Mouse (Mus musculus): ENCODE data around the gene Gm9964. TPM values are rescaled to one million over a fixed set of nuclear protein-coding genes. Genes with fewer than 3 reads are reported as not detected.
"Not testable (repeated sequence)": the region's sequence is repeated elsewhere in the genome, so short reads cannot be mapped to it uniquely, and the experiment has no call there.

Gm9964 gene
- total RNA-seq, 1 experiment from 2014 or later = not detected

GRCm38 (mm10) chr11:79304245-79304644 is 7.5 kb upstream of the Gm9964 start:
- ATAC-seq (replicated peaks; ENCODE audit: insufficient number of reproducible peaks, low FRiP score, low TSS enrichment, poor library complexity, severe bottlenecking) = not testable (repeated sequence)

GRCm38 (mm10) chr11:79303109-79303508 is 6.4 kb upstream of the Gm9964 start:
- no peak for ATAC-seq (replicated peaks; ENCODE audit: insufficient number of reproducible peaks, low FRiP score, low TSS enrichment, poor library complexity, severe bottlenecking)

GRCm38 (mm10) chr11:79299719-79300431 is 3.2 kb upstream of the Gm9964 start:
- no peak for ATAC-seq (replicated peaks; ENCODE audit: insufficient number of reproducible peaks, low FRiP score, low TSS enrichment, poor library complexity, severe bottlenecking)

- peak; percentile 80 for ATAC-seq (replicated peaks; ENCODE audit: insufficient number of reproducible peaks, low FRiP score, low TSS enrichment, poor library complexity, severe bottlenecking)
Measured at GRCm38 (mm10) chr11:79296167-79296566, 539 bp downstream of the Gm9964 start.

GRCm38 (mm10) chr11:79293971-79294370 is 2.7 kb downstream of the Gm9964 start:
- no peak for ATAC-seq (replicated peaks; ENCODE audit: insufficient number of reproducible peaks, low FRiP score, low TSS enrichment, poor library complexity, severe bottlenecking)

- no peak for ATAC-seq (replicated peaks; ENCODE audit: insufficient number of reproducible peaks, low FRiP score, low TSS enrichment, poor library complexity, severe bottlenecking)
Measured at GRCm38 (mm10) chr11:79293025-79293424, 3.7 kb downstream of the Gm9964 start.

GRCm38 (mm10) chr11:79292130-79292529 is 4.6 kb downstream of the Gm9964 start:
- no peak for ATAC-seq (replicated peaks; ENCODE audit: insufficient number of reproducible peaks, low FRiP score, low TSS enrichment, poor library complexity, severe bottlenecking)

- ATAC-seq (replicated peaks; ENCODE audit: insufficient number of reproducible peaks, low FRiP score, low TSS enrichment, poor library complexity, severe bottlenecking) = no peak
Measured at GRCm38 (mm10) chr11:79291651-79292050, 5.1 kb downstream of the Gm9964 start.

- ATAC-seq (replicated peaks; ENCODE audit: insufficient number of reproducible peaks, low FRiP score, low TSS enrichment, poor library complexity, severe bottlenecking) = no peak
Measured at GRCm38 (mm10) chr11:79290473-79290872, 6.2 kb downstream of the Gm9964 start.

- ATAC-seq (replicated peaks; ENCODE audit: insufficient number of reproducible peaks, low FRiP score, low TSS enrichment, poor library complexity, severe bottlenecking) = no peak
Measured at GRCm38 (mm10) chr11:79288913-79289640, 7.6 kb downstream of the Gm9964 start.

GRCm38 (mm10) chr11:79288278-79288843 is 8.3 kb downstream of the Gm9964 start:
- ATAC-seq (replicated peaks; ENCODE audit: insufficient number of reproducible peaks, low FRiP score, low TSS enrichment, poor library complexity, severe bottlenecking) = no peak

GRCm38 (mm10) chr11:79287447-79287846 is 9.3 kb downstream of the Gm9964 start:
- ATAC-seq (replicated peaks; ENCODE audit: insufficient number of reproducible peaks, low FRiP score, low TSS enrichment, poor library complexity, severe bottlenecking) = peak; percentile 90

- ATAC-seq (replicated peaks; ENCODE audit: insufficient number of reproducible peaks, low FRiP score, low TSS enrichment, poor library complexity, severe bottlenecking) = peak; percentile 20; the same call in 1 of the 2 replicates
Measured at GRCm38 (mm10) chr11:79286305-79286799, 10.4 kb downstream of the Gm9964 start.

GRCm38 (mm10) chr11:79283350-79284030 is 13.2 kb downstream of the Gm9964 start:
- no peak for ATAC-seq (replicated peaks; ENCODE audit: insufficient number of reproducible peaks, low FRiP score, low TSS enrichment, poor library complexity, severe bottlenecking)

GRCm38 (mm10) chr11:79281396-79281795 is 15.3 kb downstream of the Gm9964 start:
- no peak for ATAC-seq (replicated peaks; ENCODE audit: insufficient number of reproducible peaks, low FRiP score, low TSS enrichment, poor library complexity, severe bottlenecking)

GRCm38 (mm10) chr11:79279732-79280405 is 16.8 kb downstream of the Gm9964 start:
- ATAC-seq (replicated peaks; ENCODE audit: insufficient number of reproducible peaks, low FRiP score, low TSS enrichment, poor library complexity, severe bottlenecking) = no peak

- no peak for ATAC-seq (replicated peaks; ENCODE audit: insufficient number of reproducible peaks, low FRiP score, low TSS enrichment, poor library complexity, severe bottlenecking)
Measured at GRCm38 (mm10) chr11:79273757-79274156, 22.9 kb downstream of the Gm9964 start.

GRCm38 (mm10) chr11:79273039-79273438 is 23.7 kb downstream of the Gm9964 start:
- no peak for ATAC-seq (replicated peaks; ENCODE audit: insufficient number of reproducible peaks, low FRiP score, low TSS enrichment, poor library complexity, severe bottlenecking)

- ATAC-seq (replicated peaks; ENCODE audit: insufficient number of reproducible peaks, low FRiP score, low TSS enrichment, poor library complexity, severe bottlenecking) = no peak
Measured at GRCm38 (mm10) chr11:79267171-79267570, 29.5 kb downstream of the Gm9964 start.

Data from monocyte, adult 5-6 weeks (primary cell).